Mouse (Mus musculus) small intestine, adult 2 months (tissue): ENCODE measurements at regions not wholly inside any gene's neighbourhood (a gene's known extent, or its start where the extent isn't known, plus 50 kb on each side); places are given as distances from the start of the nearest gene placed in this dataset.

ENCODE experiments used
- H3K27ac ChIP-seq: fragments of 200-500 bp; 2 replicates; pipeline ENCODE4 v1.5.1; 2012; ENCODE audit warnings: low read depth, low read length, control low read depth, inconsistent platforms; ENCODE audit not compliant: insufficient read depth
- H3K27me3 ChIP-seq: fragments of 200-500 bp; 2 replicates; pipeline ENCODE4 v1.6.1; 2012; ENCODE audit warnings: mild to moderate bottlenecking, moderate library complexity, low read length, inconsistent platforms; ENCODE audit not compliant: control insufficient read depth, insufficient read depth
- H3K36me3 ChIP-seq: fragments of 200-500 bp; 2 replicates; pipeline ENCODE4 v1.6.1; 2012; ENCODE audit warnings: mild to moderate bottlenecking, low read length, control low read depth, inconsistent platforms; ENCODE audit not compliant: control insufficient read depth, insufficient read depth
- H3K4me1 ChIP-seq: fragments of 200-500 bp; 2 replicates; pipeline ENCODE4 v1.6.1; 2012; ENCODE audit warnings: low read length, inconsistent platforms, mixed read lengths; ENCODE audit not compliant: control insufficient read depth, insufficient read depth, insufficient read length
- H3K4me3 ChIP-seq: fragments of 200-500 bp; 2 replicates; pipeline ENCODE4 v1.5.1; 2012; ENCODE audit warnings: low read depth, mild to moderate bottlenecking, control low read depth, inconsistent platforms, low read length, moderate library complexity
- CTCF ChIP-seq: fragments of 200-500 bp; IDR thresholded peaks from 2 replicates; pipeline ENCODE4 v1.5.1; 2012; ENCODE audit warnings: low read depth, mild to moderate bottlenecking, control low read depth, inconsistent platforms, low read length, moderate library complexity, mixed read lengths; ENCODE audit not compliant: insufficient replicate concordance, insufficient read length; ENCODE audit errors: extremely low read depth
- POLR2A ChIP-seq: fragments of 200-500 bp; IDR thresholded peaks from 2 replicates; pipeline ENCODE4 v1.6.1; 2012; ENCODE audit warnings: low read depth, mild to moderate bottlenecking, control low read depth, inconsistent platforms, low read length, moderate library complexity
- WGBS: fragments of 180-500 bp; shearing (Covaris S2); methylation state at CpG from one replicate; pipeline ENCODE4 v1.1.7; 2018; 5-methylcytosine and 5-hydroxymethylcytosine counted together

DNA sequence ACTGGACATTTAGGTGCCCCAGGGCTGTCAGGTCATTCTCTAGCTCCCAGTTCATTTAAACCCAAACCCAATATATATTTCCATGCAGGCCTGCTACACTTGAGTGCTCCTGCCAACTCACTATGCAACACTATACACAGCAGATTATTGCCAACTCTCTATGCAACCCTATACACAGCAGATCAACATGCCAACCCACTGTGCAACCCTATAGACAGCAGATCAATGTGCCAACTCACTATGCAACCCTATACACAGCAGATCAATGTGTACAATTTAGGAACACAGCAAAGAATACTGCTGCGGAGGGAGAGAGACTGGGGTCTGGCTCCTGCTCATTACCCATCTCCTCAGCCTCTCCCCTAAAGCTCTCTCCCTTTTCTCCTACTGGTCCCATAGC lies 215.7 kb upstream of the Cadm1 start:
- H3K4me3 ChIP-seq = no peak overlapping the region
- no peaks in the 10 kb centered on the region for H3K27me3 ChIP-seq
- H3K4me1 ChIP-seq = no peaks in the 10 kb centered on the region
- no peak overlapping the region for H3K27ac ChIP-seq
- 93% methylated on average over 1 of the region's 1 CpGs for WGBS
- H3K36me3 ChIP-seq = no peaks in the 10 kb centered on the region
- TF ChIP-seq CTCF (no peak), POLR2A (no peak)

DNA sequence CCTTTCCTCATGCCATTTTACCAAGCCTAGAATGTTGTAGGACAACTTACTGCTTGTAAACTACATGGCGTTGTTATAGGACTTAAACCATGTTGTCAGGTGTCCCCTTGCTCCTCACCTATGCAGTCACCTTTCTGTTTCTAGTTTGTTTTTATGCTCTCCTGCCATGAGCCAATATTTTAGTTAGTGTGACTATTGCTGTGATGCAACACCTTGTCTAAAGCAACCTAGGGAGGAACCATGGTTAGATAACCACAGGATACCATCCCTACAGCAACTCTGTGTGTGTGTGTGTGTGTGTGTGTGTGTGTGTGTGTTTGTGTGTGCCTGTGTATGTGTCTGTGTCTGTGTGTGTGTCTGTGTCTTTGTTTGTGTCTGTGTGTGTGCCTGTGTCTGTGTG lies 209.6 kb upstream of the Cadm1 start:
- Histone ChIP-seq H3K36me3 (no peaks in the 10 kb centered on the region), H3K4me3 (no peak overlapping the region), H3K4me1 (peaks cover 4% of the 10 kb centered on the region; the same call in 1 of the 2 replicates), H3K27me3 (no peaks in the 10 kb centered on the region), H3K27ac (no peak overlapping the region)
- WGBS = 89% methylated on average over 1 of the region's 1 CpGs
- TF ChIP-seq CTCF (no peak), POLR2A (no peak)

DNA sequence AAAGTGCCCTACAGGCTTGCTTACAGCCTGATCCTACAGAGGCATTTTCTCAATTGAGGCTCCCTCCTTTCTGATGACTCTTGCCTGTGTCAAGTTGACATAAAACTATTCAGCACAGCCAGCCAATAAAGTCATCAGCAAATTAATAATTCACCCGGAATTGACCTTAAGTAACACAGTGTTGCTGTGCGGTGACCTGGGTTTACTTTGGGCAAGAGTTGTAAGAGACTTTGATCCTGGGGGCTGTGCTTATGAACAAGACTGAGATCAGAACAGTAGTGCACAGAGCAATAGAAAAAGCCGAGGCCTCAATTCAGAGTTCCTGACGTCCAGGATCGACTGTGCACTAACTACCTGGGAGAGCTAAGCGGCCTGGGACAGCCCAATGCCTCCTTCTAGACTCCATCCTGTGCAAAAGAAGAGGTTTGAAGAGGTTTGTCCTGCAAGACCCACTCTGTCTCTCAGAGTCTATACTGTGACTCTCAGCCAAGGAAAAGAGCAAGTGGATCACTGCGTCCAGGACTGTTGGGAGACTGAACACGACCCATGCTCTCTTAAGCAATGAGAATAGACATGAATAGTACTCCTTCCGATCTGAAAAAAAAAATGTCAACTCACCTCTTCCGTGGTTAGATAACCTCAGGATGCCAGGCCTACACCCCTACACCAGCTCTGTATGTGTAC lies 208.7 kb upstream of the Cadm1 start:
- H3K4me3 ChIP-seq = no peak overlapping the region

DNA sequence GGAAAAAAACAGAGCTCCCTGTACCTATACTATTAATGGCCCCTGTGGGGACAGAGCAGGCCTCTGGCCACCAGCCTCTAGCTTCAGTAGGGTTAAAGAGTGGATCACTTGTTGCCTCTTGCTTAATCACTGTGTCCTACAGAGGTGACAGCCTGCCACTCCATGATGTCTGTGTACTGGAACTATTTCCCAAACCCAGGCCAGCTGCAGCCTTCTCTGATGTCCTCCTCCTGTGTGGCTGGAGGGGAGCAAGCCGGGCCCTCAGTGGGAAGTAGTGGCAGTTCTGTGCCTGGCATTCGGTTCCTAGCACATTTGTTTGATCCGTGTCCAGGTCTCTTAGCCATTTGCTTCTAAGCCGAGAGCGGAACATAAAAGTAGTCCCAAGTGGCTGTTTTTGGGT lies 207.7 kb upstream of the Cadm1 start:
- H3K27ac ChIP-seq = no peak overlapping the region
- WGBS = 90% methylated on average over 5 of the region's 5 CpGs
- H3K4me1 ChIP-seq = peaks cover 4% of the 10 kb centered on the region; the same call in 1 of the 2 replicates
- TF ChIP-seq POLR2A (no peak), CTCF (no peak)
- no peaks in the 10 kb centered on the region for H3K27me3 ChIP-seq
- H3K4me3 ChIP-seq = no peak overlapping the region
- no peaks in the 10 kb centered on the region for H3K36me3 ChIP-seq

More for the DNA sequence above, 208.7 kb upstream of the Cadm1 start:
- Histone ChIP-seq H3K36me3 (no peaks in the 10 kb centered on the region), H3K27ac (no peak overlapping the region), H3K4me1 (peaks cover 4% of the 10 kb centered on the region; the same call in 1 of the 2 replicates), H3K27me3 (no peaks in the 10 kb centered on the region)
- 39% methylated on average over 10 of the region's 10 CpGs for WGBS
- TF ChIP-seq CTCF (no peak), POLR2A (no peak)

DNA sequence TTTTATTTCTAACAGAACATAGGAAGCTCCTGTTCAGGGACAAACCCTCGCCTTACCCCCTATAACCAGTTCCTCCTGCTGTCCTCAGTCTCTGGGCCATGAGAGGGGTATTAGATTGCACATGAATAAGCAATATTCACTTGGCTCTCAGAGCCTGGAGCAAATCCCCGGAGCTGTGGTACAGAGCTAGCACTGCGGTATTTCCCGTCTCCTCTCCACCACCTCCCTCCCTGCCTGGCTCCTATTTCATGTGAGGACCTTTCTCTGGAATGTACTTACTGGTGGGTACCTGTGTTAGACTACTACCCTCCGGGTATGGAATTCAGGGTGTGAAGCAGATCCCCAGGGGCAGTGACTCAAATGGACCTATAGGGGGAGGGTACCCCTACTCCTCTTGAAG lies 206.9 kb upstream of the Cadm1 start:
- Histone ChIP-seq H3K4me3 (no peak overlapping the region), H3K27ac (no peak overlapping the region), H3K36me3 (no peaks in the 10 kb centered on the region), H3K4me1 (peaks cover 4% of the 10 kb centered on the region; the same call in 1 of the 2 replicates), H3K27me3 (no peaks in the 10 kb centered on the region)
- TF ChIP-seq CTCF (no peak), POLR2A (no peak)
- 95% methylated on average over 5 of the region's 5 CpGs for WGBS

DNA sequence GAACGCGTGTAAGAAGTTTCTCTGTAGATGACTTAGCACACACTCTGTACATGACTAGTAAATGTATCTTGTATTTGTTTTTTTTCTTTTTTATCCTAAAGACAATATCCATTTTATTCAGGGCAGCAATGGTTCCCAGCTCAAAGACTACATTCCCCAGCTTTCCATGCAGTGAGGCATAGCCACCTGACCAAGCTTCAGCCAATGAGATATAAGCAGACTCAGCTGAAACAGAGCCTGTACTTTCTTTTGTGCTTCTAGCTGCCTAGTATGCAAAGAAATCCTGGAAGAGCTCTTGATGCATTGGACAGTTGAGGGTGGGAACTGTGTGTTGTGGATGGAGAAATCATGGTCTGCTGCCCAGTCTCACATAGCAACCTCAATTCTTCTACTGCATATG lies 202.4 kb upstream of the Cadm1 start:
- Histone ChIP-seq H3K27ac (no peak overlapping the region), H3K36me3 (no peaks in the 10 kb centered on the region), H3K4me3 (no peak overlapping the region), H3K27me3 (no peaks in the 10 kb centered on the region), H3K4me1 (no peaks in the 10 kb centered on the region)
- TF ChIP-seq CTCF (no peak), POLR2A (no peak)
- WGBS = 95% methylated on average over 2 of the region's 2 CpGs

DNA sequence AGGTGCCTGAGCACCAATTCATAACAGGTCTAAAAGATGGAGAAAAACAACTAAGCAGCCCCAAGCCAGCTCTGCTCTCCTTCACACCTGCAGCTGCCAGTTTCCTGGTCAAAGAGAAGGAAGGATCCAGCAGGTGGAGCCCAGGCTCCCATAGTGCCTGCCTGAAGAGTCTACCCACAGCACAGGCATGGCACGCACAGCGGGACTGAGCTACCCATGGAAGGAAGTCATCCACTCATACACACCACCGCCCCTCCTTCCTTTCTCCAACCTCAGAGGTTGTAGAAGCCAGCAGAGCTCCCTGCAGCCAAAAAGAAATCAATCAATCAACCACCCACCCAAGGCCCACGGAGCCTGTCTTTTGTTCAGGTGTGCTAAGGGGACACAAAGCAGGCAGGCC lies 197.0 kb upstream of the Cadm1 start:
- no peak overlapping the region for H3K4me3 ChIP-seq
- H3K27me3 ChIP-seq = no peaks in the 10 kb centered on the region
- TF ChIP-seq POLR2A (no peak), CTCF (no peak)
- no peaks in the 10 kb centered on the region for H3K36me3 ChIP-seq
- no peaks in the 10 kb centered on the region for H3K4me1 ChIP-seq
- 43% methylated on average over 4 of the region's 4 CpGs for WGBS
- no peak overlapping the region for H3K27ac ChIP-seq

DNA sequence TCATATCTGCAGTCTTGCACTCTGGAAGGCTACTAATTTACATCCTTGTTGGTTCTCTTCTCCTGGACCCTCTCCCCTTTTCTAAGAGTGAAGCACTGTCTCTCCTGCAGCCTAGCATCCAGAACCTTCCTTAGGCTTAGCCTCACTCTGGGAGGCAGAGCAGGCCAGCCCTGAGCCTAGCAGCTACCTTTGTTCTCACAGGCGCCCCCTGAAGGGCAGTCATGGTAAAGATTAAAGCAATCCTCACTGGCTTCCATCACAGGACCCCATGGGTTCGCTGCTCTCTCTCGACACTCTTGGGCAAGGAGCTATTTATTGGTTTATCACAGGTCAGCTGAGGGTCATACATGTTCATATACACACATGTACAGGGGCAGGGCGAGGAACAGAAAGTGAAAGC lies 191.8 kb upstream of the Cadm1 start:
- TF ChIP-seq CTCF (peak; percentile 31; the same call in 1 of the 2 replicates), POLR2A (no peak)
- Histone ChIP-seq H3K4me3 (no peak overlapping the region), H3K36me3 (no peaks in the 10 kb centered on the region), H3K27ac (no peak overlapping the region), H3K27me3 (no peaks in the 10 kb centered on the region), H3K4me1 (no peaks in the 10 kb centered on the region)
- WGBS = 48% methylated on average over 4 of the region's 4 CpGs
